Mouse (Mus musculus): ENCODE results near the gene St6galnac6.

DNA sequence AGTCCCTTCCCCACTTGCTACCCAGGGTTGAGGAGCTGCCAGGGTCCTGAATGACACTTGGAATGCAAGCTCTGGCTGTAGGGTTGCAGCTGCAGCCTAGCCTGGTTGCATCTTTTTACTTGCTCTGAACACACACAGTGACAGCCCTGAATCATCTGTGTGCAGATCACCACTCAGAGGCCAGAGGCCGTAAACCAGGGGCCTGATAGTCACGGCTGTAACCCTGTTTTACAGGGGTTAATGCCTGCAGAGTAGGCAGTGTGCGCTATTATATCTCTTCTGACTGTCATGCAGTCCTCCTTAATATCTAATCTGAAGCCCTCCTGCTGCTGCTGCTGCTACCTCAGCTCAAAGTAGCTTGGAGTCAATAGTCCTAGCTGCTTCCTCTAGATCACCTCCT lies 70.4 kb downstream of the St6galnac6 start:
- TF ChIP-seq POLR2A (IDR thresholded peaks at IDR 0.05; ENCODE audit: insufficient read depth, low read depth, low read length) (no peak), CTCF (IDR thresholded peaks at IDR 0.05; ENCODE audit: insufficient read depth, low read depth, low read length) (no peak)
